8 mouse cellular contexts compared by ENCODE assay signal in the genomic region with DNA sequence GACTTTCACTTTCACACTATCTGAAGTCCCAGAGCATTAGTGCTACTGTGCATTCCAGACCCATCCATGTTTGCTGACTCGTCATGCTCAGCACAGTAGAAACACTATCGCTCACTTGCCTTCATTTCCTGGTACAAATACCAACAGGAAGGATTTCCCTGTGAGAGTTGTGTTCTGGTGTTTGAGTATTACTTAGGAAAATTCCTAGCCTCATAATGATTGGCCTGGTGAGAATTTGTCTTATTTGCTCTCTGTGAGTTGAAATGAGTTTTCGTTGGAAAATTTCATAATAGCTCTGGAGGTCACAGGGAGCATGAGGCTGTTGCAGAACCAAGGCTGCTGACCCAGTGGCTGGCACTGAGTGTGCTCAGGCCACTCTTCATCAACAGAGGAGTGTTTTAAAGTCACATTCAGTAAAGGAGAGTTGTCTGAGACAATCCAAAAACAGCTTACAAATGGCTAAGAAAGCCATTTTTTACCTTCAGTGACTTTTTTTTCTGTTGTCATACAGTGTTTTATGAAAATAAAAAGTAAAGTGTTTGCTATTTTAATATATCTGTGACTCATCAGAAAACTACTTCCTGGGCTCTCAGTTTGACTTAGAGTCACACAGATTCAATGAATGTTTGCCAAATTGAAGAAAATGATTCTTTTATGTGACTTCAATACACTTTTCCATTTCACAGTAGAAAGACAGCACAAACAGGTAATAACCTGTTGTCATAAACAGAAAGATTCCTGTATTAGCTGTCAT.
DNase-seq lines count a peak whose midpoint lies in the region; ATAC-seq and TF ChIP-seq lines count a peak whose summit lies in the region.
"Had no signal": no experiment of that assay in that cellular context is flagged by ENCODE, and none has a peak within 500 bp of the region (broad histone marks: within the 10 kb centered on the region; RNA-seq: fewer than 3 reads in every experiment).

No protein-coding gene starts in this region.

- H3K9ac ChIP-seq in kidney, embryonic 15.5 days = no peak overlapping the region
- H3K9ac ChIP-seq: neural tube, embryonic 13.5 days had no signal

- no peaks in the 10 kb centered on the region for H3K27me3 ChIP-seq in kidney, embryonic 15.5 days
- H3K27me3 ChIP-seq: neural tube, embryonic 13.5 days had no signal

- no peak overlapping the region for H3K4me2 ChIP-seq in kidney, embryonic 15.5 days
- H3K4me2 ChIP-seq: neural tube, embryonic 13.5 days had no signal

- no peaks in the 10 kb centered on the region for H3K9me3 ChIP-seq in kidney, embryonic 15.5 days (replicated peaks)
- H3K9me3 ChIP-seq: neural tube, embryonic 13.5 days had no signal

- no peak for ATAC-seq in kidney, embryonic 15.5 days (replicated peaks; ENCODE audit: low FRiP score)

- peak; percentile 23 for DNase-seq in kidney, postnatal 14 days
- DNase-seq in Muller cell, postnatal 12 days (ENCODE audit: inconsistent ontology term) = peak; percentile 77
- DNase-seq in lung, postnatal 4 days = peak; percentile 9 to 45
- no peak for DNase-seq in thymus, postnatal 25 days
- DNase-seq in layer of hippocampus, adult 8-10 months (ENCODE audit: low spot score in 2 of 2) = no peak

- no peak for TF ChIP-seq CTCF in bone marrow macrophage, adult 2 months (IDR thresholded peaks at IDR 0.05; ENCODE audit: low read depth, low read length)

- TF ChIP-seq POLR2A in bone marrow macrophage, adult 2 months (IDR thresholded peaks at IDR 0.05; ENCODE audit: borderline replicate concordance, low read depth, low read length) = no peak

- H3K27ac ChIP-seq in kidney, embryonic 15.5 days = no peak overlapping the region
- peak overlapping the region; percentile 83 for H3K27ac ChIP-seq in bone marrow macrophage, adult 2 months (ENCODE audit: insufficient read depth, low read depth, low read length)
- H3K27ac ChIP-seq: neural tube, embryonic 13.5 days had no signal

- no peaks in the 10 kb centered on the region for H3K4me1 ChIP-seq in kidney, embryonic 15.5 days
- H3K4me1 ChIP-seq in bone marrow macrophage, adult 2 months (ENCODE audit: control insufficient read depth, insufficient read depth, low read length) = peaks cover 37% of the 10 kb centered on the region
- H3K4me1 ChIP-seq: neural tube, embryonic 13.5 days had no signal

- H3K4me3 ChIP-seq in kidney, embryonic 15.5 days (replicated peaks) = no peak overlapping the region
- no peak overlapping the region for H3K4me3 ChIP-seq in bone marrow macrophage, adult 2 months (ENCODE audit: insufficient read depth, low read length)
- H3K4me3 ChIP-seq: neural tube, embryonic 13.5 days had no signal

- 68% methylated on average over 3 of the region's 3 CpGs for WGBS in kidney, embryonic 15.5 days

- no peaks in the 10 kb centered on the region for H3K36me3 ChIP-seq in kidney, embryonic 15.5 days
- H3K36me3 ChIP-seq: neural tube, embryonic 13.5 days had no signal

Comparison
In these comparisons a context has a peak if more than half of its experiments do, and no peak if none do; other contexts are left out.
1. DNase-seq: peak in kidney, postnatal 14 days (single experiment), Muller cell, postnatal 12 days (single experiment) and lung, postnatal 4 days (2 of 2); none in thymus, postnatal 25 days (single experiment) and layer of hippocampus, adult 8-10 months (0 of 2).